Mouse (Mus musculus) ovary, adult 2 months (tissue): ENCODE measurements around the gene Grifin. TPM values are rescaled to one million over a fixed set of nuclear protein-coding genes. Genes with fewer than 3 reads are reported as not detected.

Experiments used
- polyA plus RNA-seq: library from polyadenylated mRNA; depleted of rRNA; stranded (reverse); fragments of >200 nt; gene quantifications from 2 replicates; pipeline ENCODE4 v1.2.3, GENCODE M21; 2012; rRNA removed

Grifin gene
- polyA plus RNA-seq: not detected in 2 replicates

DNA sequence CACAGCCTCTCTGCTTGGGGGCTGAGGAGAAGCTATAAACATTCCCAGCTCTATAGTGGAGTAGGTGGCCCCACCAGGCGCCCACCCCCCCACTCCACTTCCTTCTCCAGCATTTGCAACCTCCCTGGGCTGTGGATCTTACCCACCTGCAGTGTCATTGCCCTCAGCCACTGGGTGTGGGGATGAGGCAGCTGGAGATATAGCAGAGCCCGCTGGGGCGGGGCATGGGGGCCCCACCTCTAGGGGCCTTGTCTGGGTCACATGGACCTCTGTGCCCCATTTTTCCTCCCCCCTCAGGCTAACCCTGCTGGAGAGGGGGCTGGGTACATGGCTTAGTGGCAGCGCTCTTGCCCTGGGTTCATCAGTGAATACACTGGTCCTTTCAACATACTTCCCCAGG is at the start of gene Grifin:
Gene Grifin (minus strand): TSS at position 176 of the 400 bp plus-strand sequence.

DNA sequence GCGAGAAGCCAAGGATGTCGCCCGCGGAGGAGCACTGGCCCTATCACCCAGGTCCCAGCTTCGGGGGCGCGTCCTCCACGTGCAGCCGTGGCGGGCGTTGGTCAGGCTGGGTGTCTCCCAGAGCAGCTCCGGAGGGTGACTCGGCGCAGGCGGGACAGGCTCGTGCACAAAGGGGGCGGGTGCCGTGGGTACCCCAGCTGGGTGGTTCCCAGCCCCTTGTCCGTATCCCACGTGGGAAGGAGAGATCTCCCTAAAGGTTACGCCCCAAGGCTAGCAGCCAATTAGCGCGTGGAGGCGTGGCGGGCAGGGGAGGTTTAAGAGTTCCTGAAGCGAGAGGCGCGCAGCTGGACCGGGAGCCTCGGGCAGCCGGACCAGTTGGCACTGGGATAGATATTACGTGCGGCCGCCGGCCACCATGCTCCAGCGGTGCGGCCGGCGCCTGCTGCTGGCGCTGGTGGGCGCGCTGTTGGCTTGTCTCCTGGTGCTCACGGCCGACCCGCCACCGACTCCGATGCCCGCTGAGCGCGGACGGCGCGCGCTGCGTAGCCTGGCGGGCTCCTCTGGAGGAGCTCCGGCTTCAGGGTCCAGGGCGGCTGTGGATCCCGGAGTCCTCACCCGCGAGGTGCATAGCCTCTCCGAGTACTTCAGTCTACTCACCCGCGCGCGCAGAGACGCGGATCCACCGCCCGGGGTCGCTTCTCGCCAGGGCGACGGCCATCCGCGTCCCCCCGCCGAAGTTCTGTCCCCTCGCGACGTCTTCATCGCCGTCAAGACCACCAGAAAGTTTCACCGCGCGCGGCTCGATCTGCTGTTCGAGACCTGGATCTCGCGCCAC is 42.3 kb upstream of the Grifin start, which contains the start of gene Lfng:
Gene Lfng (plus strand): TSS at position 320 of the 835 bp plus-strand sequence.

Other genes with a start within 250 kb of the Grifin start
- gene Mad1l1, start 243.5 kb downstream of the Grifin start, polyA plus RNA-seq: 43.0 and 58.7 TPM in 2 replicates
- gene Nudt1, start 243.4 kb downstream of the Grifin start, polyA plus RNA-seq: 7.9 and 11.5 TPM in 2 replicates
- gene Mrm2, start 233.2 kb downstream of the Grifin start, polyA plus RNA-seq: 7.7 and 10.6 TPM in 2 replicates
- 24.4 and 27.2 TPM in 2 replicates for gene Snx8, start 175.8 kb downstream of the Grifin start, polyA plus RNA-seq
- 125 and 145 TPM in 2 replicates for gene Eif3b, start 145.7 kb downstream of the Grifin start, polyA plus RNA-seq
- 0.03 and 0.11 TPM in 2 replicates for gene Gm4869, start 119.4 kb downstream of the Grifin start, polyA plus RNA-seq
- 31.5 and 40.0 TPM in 2 replicates for gene Chst12, start 59.5 kb downstream of the Grifin start, polyA plus RNA-seq
- 55.4 and 66.3 TPM in 2 replicates for gene Lfng, start 42.2 kb upstream of the Grifin start, polyA plus RNA-seq
- gene Ttyh3, start 84.0 kb upstream of the Grifin start, polyA plus RNA-seq: 116 and 137 TPM in 2 replicates
- 28.0 and 31.0 TPM in 2 replicates for gene Iqce, start 137.3 kb upstream of the Grifin start, polyA plus RNA-seq
- 47.1 and 49.3 TPM in 2 replicates for gene Brat1, start 139.9 kb upstream of the Grifin start, polyA plus RNA-seq
- 2.7 and 3.9 TPM in 2 replicates for gene Amz1, start 159.1 kb upstream of the Grifin start, polyA plus RNA-seq